Mouse (Mus musculus) ES-Bruce4 (cell line): ENCODE measurements around the gene Ccdc155.

Experiments
- CTCF ChIP-seq: IDR thresholded peaks from one replicate; pipeline ENCODE4 v1.8.1; 2011; ENCODE audit warnings: low read depth, low read length
- EP300 ChIP-seq: IDR thresholded peaks from 2 replicates; pipeline ENCODE4 v1.6.1; 2011; ENCODE audit warnings: low read depth, low read length; ENCODE audit not compliant: insufficient read depth
- POLR2A ChIP-seq: IDR thresholded peaks from one replicate; pipeline ENCODE4 v1.8.1; 2011; ENCODE audit warnings: low read length; ENCODE audit not compliant: insufficient read depth

- no peak for TF ChIP-seq CTCF
- TF ChIP-seq EP300, result no peak
- no peak for TF ChIP-seq POLR2A
Measured at GRCm38 (mm10) chr7:45196176-45196535, 8.5 kb downstream of the Ccdc155 start.
